Mouse (Mus musculus) urinary bladder, postnatal 10 days (tissue): Measurements from ENCODE around the gene 2610042L04Rik.
"Not testable (repeated sequence)": the region's sequence is repeated elsewhere in the genome, so short reads cannot be mapped to it uniquely, and the experiment has no call there.

ENCODE experiments used
- DNase-seq: peaks from one replicate; pipeline ENCODE4 v3.0.0; 2022; ENCODE audit warnings: low spot score

The 2610042L04Rik gene

DNA sequence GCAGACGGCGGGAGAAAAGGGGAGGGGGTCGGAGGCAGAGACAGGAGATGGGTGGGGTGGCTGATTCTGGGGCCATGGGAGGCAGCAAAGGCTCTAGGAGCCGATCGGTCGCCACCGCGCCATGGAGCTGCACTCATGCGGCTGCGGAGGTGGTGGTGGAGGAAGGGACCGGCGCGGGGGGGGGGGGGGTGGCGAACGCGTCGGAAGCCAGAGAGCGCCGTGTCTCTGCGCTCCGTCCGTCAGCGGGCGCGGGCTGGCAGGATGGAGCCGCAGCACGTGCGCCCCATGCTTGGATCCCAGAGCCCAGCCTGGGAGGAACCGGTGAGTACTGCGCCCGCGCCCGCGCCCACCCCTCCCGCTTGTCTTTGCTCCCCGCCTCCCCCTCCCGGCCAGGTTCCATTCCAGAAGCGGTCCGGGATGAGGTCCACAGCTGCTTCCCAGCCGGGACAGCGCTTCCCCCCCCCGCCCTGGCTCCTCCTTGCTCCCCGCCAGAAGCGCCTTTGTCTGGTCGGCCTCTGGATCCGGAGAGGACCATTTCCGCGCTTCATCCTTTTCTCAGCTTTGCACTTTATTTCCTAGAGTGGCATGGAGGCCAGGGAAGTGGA, at the start of gene 2610042L04Rik:
Gene 2610042L04Rik, plus strand, starts transcription at position 288 of the 605 bp plus-strand sequence.
- DNase-seq, result not testable (repeated sequence)

DNA sequence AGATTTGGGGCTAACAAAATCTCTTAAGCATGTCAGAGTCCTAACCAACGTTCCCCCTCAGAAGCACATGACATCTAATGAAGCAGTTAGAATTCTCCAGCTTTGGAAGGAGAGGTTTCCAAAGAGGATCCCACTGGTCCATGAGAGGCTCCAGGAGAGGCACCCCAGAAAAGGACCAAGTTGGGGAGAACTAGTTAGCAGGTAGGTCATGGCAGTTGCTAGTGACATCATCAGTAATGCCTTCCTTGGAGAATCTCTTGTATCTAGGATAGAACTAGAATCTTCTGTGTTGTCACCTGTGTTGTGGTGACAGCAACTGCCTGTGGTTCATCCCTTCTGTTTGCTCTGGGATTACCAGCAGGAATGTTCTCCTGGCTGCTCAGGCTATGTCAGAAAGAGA, 17.6 kb upstream of the 2610042L04Rik start, which contains the start of gene Gm3149:
Gene Gm3149, plus strand, starts transcription at position 301 of the 400 bp plus-strand sequence.
- DNase-seq, result not testable (repeated sequence)

DNA sequence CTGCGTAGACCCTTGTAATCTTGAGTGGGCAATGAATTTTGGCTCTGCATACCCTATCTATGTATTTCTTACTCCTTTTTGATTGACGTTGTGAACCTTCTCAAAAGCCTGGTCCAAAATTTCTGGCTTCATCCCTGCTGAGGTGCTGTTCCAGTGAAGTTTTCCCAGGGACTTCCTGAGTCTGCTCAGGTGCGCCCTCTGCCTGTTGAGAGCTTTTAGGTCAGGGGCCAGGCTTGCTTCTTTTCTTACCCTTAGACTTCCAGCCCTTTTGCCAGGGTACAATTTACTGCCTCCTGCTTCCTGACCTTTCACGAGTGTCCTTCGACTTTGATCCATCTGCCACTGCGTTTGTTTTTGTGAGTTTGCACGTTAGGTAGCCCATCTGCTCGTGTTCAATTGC, 943 bp downstream of the 2610042L04Rik start:
- DNase-seq, result not testable (repeated sequence)

DNA sequence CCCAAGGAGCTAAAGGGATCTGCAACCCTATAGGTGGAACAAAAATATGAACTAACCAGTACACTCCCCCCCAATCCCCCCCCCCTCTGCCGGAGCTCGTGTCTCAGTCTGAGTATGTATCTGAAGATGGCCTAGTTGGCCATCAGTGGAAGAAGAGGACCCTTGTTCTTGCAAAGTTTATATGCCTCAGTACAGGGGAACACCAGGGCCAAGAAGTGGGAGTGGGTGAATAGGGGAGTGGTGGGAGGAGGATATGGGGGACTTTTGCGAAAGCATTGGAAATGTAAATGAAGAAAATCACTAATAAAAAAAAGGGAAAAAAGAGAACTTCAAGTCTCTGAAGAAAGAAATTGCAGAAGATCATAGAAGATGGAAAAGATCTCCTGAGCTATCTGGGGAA, 34.4 kb downstream of the 2610042L04Rik start:
- DNase-seq, result not testable (repeated sequence)

DNA sequence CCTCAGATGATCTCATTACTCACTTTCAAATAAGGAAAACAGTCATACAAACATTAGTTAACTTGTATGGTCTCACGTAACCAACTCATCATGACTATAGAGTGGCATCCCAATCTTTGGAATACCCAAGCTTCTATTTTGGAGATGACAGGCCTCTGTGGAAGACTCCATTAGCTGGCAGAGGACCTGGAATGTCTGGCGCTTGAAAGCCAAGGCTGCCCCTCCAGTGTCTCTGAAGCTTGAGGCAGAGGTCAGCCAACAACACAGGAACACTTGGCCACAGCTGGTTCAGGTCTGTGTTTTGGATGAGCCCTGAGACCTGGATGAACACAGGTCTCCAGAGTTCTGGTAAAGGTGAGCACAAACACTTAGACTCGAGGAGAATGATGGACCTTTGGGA, 35.1 kb downstream of the 2610042L04Rik start:
- not testable (repeated sequence) for DNase-seq

DNA sequence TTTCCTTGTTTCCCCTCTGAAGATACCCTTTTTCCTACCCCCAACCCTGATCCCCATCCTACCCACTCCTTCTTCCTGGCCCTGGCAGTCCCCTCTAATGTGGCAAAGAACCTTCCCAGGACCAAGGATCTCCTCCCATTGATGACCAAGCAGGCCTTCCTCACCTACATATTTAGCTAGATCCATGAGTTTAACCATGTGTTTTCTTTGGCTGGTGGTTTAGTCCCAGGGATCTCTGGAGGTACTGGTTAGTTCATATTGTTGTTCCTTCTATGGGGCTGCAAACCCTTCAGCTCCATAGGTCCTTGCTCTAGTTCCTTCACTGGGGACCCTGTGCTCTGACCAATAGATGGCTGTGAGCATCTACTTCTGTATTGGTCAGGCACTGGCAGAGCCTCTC, 43.3 kb downstream of the 2610042L04Rik start:
- DNase-seq, result not testable (repeated sequence)

DNA sequence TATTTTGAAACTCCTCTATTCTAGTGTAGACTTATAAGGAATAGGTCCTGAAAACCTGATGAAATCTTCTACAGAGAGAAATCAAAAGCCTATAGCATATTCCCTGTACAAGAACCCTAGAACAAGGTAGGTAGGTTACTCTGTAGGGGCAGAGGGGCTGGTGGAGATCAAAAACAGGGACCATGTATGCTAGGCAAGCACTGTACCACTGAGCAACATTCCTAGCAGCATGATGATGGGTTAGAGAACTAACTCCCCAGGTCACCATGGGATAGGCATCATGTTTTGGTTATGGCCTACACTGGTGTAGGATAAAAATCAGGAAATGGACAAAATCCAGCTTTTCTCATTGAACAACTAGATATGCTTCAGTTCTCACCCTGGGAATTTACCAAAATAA, 51.0 kb downstream of the 2610042L04Rik start:
- DNase-seq, result not testable (repeated sequence)

DNA sequence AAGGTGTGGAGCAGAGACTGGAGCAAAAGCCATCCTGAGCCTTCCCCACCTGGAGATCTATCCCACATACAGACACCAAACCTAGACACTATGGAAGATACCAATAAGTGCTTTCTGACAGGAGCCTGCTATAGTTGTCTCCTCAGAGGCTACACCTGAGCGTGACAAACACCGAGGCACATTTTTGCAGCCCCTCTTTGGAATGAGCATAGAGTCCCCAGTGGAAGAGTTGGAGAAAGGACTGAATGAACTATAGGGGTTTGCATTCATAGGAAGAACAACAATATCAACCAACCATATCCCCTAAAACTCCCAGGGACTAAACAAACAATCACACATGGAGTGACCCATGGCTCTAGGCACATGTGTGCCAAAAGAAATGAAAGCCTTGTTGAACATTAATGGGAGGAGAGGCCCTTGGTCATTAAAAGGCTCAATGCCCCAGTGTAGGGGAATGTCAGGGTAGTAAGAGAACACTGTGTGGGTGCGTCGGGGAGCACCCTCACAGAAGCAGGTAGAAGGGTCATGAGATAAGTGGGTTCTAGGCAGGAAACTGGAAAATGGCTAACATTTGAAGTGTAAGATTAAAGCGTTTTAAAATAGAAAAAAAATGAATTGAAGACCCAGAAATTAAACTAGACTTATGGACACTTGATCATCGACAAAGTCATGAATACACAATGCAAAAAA, 58.4 kb downstream of the 2610042L04Rik start:
- DNase-seq, result not testable (repeated sequence)

DNA sequence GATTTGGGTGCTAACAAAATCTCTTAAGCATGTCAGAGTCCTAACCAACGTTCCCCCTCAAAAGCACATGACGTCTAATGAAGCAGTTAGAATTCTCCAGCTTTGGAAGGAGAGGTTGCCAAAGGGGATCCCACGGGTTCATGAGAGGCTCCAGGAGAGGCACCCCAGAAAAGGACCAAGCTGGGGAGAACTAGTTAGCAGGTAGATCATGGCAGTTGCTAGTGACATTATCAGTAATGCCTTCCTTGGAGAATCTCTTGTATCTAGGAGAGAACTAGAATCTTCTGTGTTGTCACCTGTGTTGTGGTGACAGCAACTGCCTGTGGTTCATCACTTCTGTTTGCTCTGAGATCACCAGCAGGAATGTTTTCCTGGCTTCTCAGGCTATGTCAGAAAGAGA, 62.7 kb downstream of the 2610042L04Rik start, which contains the start of gene Gm3159:
Gene Gm3159, plus strand, starts transcription at position 301 of the 400 bp plus-strand sequence.
- DNase-seq, result not testable (repeated sequence)

DNA sequence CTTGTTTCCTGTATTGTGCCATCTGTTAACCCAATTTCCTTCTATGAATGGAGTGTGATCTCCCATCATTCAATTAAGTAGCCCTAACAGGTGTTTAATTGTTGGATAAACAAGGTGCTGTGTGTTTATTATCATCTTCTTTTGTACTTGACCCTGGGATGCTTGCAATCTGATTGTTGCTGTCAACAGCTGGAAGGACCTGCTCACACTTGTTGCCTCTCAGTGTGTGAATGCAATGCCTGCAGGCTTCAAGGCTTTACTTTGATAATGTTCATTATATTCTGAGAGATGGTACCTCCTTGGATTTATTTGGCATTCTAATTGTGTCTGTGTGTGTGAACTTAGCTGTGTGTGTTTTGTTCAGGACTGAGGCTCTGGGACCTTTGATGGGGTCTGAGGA, 64.1 kb downstream of the 2610042L04Rik start:
- not testable (repeated sequence) for DNase-seq

DNA sequence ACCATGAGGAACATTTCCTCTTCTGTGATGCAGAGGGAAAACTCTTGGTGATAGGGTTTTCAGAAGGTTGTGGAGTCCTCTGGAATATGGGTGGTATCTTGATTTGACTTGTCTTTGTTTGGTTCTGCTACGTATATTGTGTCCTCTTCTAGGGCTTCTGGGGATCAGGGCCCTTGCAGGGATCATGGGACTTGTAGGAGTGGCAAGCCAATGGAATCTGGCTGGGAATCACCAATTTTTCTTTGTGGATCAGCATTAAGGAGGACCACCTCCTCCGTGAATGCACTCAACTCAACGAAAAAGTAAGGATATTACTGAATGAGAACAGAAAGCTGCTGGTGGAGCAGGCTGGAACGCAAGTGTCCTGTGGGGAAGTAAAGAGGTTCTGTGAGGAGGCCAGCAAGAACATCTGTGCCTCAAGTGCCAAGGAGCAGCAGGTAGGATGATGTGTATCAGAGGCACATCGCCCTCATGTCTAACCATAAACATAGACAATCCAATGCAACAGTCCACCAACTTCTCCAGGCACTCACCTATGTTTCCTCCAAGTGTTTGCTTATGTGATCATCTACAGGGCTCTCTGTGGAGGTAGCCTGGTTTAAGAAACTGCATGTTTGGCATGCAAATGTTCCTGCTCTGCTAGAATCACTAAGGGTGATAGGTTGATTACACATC, 65.7 kb downstream of the 2610042L04Rik start:
- DNase-seq, result not testable (repeated sequence)

DNA sequence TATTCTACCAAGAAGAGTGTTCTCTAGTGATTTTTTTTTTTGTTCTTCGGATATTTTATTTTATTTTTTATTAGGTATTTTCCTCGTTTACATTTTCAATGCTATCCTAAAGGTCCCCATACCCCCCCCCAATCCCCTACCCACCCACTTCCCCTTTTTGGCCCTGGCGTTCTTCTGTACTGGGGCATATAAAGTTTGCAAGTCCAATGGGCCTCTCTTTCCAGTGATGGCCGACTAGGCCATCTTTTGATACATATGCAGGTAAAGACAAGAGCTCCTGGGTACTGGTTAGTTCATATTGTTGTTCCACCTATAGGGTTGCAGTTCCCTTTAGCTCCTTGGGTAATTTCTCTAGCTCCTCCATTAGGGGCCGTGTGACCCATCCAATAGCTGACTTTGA, 66.7 kb downstream of the 2610042L04Rik start:
- DNase-seq, result not testable (repeated sequence)

DNA sequence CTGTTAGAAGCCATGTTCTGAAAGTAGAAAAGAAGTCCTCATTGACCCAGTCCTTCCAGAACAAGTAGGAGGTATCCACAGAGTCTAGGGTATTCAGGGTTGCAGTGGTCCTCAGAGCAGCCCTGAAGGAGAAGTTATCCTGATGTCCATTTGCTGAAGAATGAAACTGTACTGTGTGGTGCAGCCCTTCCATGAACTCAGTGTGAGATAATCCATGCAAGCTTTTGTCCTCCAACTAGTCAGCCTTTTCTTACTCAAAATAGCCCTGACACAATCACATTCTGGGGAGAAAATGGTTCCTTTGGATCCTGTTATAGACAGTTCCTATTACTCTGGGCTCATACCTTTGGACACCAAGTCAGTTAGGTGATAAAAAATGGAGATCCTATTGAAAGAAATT, 69.3 kb downstream of the 2610042L04Rik start:
- DNase-seq, result not testable (repeated sequence)
